Mouse (Mus musculus): ENCODE data around the gene Gm21987.

DNA sequence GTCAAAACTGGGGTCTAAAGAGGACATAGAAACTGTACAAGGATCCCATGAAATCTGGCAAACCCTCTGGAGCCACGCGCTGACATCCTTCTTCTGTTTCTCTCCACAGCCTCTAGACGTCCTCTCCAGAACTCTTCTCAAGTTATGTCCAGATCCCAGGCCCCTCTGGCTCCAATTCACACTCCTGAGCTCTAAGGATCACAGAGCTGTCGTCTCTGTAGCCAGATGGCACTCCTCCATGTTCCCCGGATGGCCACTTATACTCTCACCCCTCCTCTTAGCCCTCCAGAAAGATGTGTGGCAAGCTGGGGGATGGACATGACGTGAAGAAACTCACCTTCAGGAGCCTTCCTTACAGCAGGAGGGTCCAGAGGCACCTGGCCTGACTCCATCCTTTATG is 30.7 kb downstream of the Gm21987 start:
- TF ChIP-seq CTCF (IDR thresholded peaks at IDR 0.05; ENCODE audit: insufficient read depth, low read length) (no peak), POLR2A (IDR thresholded peaks at IDR 0.05; ENCODE audit: borderline replicate concordance, extremely low read depth, low read depth, low read length) (no peak)

Measured in lung, adult 2 months (tissue).